Mouse (Mus musculus): ENCODE measurements around the gene Ppbp.

The Ppbp gene

DNA sequence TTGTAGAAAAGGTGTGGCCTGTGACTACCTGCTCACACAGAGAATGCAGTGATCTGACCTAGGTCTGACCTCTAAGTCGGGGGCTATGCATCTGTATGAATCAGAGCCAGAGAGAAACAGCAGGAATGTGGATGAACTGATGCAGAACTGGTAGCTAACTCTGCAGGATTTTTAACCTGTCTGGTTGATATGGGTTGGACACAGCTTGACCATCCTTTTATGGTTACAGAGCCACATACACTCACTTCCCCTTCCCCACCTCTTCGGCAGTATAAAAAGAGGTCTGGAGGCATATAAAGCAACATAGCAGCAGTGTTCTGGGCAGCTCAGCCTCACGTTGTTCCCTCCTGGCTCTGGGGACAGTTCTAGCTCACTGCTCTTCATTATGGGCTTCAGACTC, at the start of gene Ppbp:
Gene Ppbp (plus strand): TSS at position 301 of the 400 bp plus-strand sequence.
- no peak for DNase-seq

DNA sequence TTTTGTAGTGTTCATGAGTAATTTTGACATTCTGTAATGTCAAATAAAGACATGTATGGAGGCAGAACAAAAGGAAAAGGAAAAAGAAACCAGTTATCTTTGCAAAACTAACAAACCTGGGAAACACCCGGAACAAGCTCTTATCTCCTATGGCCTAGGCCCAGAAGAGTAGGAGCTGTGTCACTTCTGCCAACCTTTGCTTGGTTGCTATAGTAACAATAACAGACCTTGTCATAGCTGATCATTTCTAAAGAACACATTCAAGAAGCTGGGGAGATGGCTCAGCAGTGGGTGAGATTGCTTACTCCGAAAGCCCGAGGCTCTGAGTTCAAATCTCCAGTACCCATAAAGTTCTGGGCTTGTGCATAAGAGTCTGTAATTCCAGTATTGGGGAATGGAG, 45.7 kb upstream of the Ppbp start:
- no peak for DNase-seq

DNA sequence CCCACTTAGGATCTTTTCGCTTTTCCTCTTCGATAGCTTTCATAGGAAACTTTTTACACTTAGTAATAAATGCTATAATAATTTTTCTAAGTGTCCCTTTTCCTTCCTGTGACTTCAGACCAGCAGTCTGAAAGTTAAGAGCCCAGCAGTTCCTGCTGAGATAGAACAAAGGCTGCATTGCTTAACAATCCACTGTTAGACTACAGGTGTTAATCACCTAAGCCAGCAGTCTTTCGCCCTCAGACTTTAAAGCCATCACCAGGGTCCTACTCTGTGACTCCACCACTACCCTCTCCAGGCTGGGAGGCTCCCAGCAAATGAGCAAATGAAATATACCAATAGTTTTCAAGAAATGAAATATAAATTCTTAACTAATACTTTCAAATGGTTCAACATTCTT, 40.1 kb upstream of the Ppbp start:
- no peak for DNase-seq

- peak; percentile 62 for DNase-seq
These were observed 36.8 kb upstream of the Ppbp start for GRCm38 (mm10) chr5:90731480-90731879.

DNA sequence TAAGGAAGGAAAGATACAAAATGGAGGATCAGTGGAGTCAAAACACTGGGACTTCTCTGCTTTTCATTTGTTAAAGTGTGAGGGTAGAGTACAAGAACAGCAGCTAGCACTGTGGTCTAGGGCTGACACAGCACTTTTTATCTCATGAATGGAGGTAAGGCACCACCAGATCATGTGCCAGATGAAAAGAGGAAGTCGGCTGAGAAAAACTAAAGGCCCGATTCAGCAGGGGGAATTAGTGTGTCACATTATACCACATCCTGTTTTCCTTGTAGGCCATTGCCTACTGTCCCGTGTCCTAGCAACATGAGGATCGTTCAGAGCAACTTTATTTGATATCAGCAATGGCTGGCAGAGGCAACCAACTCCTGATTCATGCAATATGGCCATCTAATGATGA, 26.3 kb upstream of the Ppbp start:
- DNase-seq: no peak

GRCm38 (mm10) chr5:90753934-90754333, 14.4 kb upstream of the Ppbp start:
- no peak for DNase-seq

GRCm38 (mm10) chr5:90758020-90758605, 10.2 kb upstream of the Ppbp start:
- DNase-seq: no peak

DNA sequence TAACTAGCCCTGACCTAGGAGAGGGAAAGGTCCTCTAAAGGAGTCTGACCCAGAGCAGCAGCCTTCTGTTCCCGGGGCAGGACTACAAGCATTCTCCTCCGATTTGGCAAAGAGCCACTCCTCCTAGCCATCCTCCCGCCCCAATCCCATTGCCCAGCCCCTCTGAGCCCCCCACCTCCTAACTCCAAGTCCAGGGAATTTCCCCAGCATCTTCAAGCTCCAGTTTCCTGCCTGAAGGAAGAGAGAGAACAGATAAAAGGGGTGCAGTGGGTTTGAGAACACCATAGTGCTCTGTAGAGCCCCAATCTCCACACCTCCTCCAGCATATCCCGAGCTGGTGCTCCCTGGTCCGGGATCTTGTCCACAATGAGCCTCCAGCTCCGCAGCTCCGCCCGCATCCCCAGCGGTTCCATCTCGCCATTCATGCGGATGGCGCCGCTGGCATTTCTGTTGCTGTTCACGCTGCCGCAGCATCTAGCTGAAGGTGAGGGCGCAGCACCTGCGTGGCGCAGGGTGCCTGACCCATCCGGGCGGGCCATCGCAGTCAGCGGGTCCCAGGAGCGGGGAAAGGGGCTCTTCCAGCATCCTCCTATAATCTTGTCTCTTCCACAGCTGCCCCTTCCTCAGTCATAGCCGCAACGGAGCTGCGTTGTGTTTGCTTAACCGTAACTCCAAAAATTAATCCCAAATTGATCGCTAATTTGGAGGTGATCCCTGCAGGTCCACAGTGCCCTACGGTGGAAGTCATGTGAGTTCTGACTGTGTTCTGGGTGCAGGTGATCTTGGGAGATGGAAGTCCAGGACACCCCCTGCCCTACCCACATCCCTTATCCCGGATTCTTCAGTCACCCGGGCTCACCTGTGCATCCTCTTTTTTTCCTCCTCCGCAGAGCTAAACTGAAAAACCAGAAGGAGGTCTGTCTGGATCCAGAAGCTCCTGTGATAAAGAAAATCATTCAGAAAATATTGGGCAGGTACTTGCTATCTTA, 8.9 kb upstream of the Ppbp start, which contains the start of gene Cxcl5:
Gene Cxcl5 (plus strand): TSS at position 284 of the 989 bp plus-strand sequence.
- DNase-seq: no peak

- no peak for DNase-seq
These were observed 8.0 kb upstream of the Ppbp start for GRCm38 (mm10) chr5:90760303-90760702.

DNA sequence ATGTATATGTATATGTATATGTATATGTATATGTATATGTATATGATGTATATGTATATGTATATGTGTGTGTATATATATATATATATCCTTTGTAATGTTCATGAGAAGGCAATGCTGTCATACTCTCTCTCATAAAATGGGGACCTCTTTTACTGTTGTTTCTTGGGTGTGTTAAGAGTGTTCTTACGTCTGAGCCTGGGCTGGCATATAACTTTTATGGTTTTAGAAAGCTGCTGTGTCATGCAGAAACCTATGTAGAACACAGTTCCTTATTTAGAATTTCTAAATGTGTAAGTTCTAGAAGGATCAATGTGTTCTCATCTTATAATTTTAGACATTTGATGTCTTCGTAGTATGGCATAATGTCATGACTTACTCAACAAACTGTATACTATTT, 7.5 kb upstream of the Ppbp start:
- no peak for DNase-seq

- DNase-seq: no peak
These were observed 6.5 kb upstream of the Ppbp start for GRCm38 (mm10) chr5:90761834-90762233.

DNA sequence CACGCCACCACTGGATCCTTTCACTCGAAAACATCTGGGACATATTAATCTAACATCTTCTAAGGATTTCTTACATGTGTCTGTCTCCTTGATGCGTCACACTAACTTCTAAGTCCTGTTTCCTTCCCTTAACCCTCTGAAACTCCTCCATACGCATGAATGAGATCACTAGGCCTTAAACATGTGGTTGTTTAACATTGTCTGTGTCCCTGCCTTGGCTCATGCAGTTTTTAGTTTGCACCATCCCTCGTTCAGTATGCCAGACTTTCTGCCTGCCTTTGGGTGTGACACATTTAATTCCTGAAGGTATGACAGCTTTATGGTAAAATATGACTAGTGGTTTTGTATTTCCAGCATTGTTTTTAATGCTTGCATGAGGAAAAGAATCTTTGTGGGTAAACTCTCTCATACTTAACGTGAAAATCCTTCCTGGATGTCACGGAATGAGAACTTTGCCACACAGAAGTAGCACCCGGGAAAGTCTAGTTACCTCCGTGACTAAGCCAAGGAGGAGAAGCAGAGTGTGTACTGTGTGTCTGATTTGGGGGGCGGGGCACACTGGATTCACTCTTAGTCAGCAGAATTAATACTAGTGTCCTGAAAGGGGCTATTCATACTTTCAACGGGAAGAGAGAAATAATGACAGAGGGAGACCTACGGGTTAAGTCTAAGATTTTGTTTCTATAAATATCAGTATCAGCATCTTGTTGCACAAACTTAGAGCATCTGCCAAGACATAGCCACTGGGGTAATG, 4.2 kb upstream of the Ppbp start:
- no peak for DNase-seq

GRCm38 (mm10) chr5:90765821-90766606, 2.3 kb upstream of the Ppbp start:
- DNase-seq: no peak

GRCm38 (mm10) chr5:90771369-90771768, 3.1 kb downstream of the Ppbp start:
- DNase-seq: no peak

DNA sequence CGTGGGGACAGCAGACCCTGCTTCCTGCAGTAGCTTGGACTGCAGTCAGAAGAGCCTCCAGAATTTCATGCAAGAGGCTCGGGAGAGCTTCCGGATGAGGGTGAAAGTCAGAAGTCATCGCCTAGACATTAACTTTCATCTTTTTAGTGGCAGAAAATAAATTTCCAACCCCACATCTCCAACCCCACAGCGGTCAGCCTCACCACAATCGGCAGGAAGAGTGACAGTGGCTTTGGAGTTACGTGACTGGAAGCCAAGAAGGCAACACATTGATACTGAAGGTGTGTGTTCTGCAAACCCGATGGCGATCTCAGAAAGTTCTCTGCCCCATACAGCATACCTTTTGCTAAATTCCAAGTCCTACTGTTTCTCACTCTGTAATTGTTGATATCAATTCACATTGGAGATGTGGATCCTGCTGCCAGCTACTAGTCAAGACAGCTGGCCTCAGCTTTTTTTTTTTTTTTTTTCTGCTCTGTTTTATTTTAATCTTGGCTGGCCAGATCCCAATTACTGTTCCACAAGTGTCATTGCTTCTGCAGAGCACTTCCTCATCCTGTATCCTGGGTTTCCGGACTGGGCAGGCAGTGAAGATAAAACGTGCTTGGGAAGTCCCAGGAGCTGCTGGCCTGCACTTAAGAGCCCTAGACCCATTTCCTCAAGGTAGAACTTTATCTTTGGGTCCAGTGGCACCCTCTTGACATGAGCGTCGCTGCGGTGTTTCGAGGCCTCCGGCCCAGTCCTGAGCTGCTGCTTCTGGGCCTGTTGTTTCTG, 3.7 kb downstream of the Ppbp start, which contains the start of gene Pf4:
Gene Pf4 (plus strand): TSS at position 556 of the 774 bp plus-strand sequence.
- DNase-seq: no peak

GRCm38 (mm10) chr5:90775562-90775961, 7.2 kb downstream of the Ppbp start:
- no peak for DNase-seq

GRCm38 (mm10) chr5:90777621-90778020, 9.3 kb downstream of the Ppbp start:
- no peak for DNase-seq

GRCm38 (mm10) chr5:90778856-90779255, 10.5 kb downstream of the Ppbp start:
- no peak for DNase-seq

GRCm38 (mm10) chr5:90783697-90784096, 15.4 kb downstream of the Ppbp start:
- no peak for DNase-seq

- DNase-seq: no peak
These were observed 17.6 kb downstream of the Ppbp start, which contains the start of gene Cxcl3 for GRCm38 (mm10) chr5:90785659-90786588. Gene Cxcl3 (plus strand): TSS chr5:90786103.

All from cerebellum, adult 11-12 months (tissue).